Mouse (Mus musculus) cerebellum, postnatal 14 days (tissue): ENCODE data around the gene Amotl1.

Source experiments
- DNase-seq, 2 experiments: peaks; one replicate each; pipeline ENCODE4 v3.0.0; 2021; ENCODE audit warnings: mixed read lengths in 2 of 2

Gene Amotl1

DNA sequence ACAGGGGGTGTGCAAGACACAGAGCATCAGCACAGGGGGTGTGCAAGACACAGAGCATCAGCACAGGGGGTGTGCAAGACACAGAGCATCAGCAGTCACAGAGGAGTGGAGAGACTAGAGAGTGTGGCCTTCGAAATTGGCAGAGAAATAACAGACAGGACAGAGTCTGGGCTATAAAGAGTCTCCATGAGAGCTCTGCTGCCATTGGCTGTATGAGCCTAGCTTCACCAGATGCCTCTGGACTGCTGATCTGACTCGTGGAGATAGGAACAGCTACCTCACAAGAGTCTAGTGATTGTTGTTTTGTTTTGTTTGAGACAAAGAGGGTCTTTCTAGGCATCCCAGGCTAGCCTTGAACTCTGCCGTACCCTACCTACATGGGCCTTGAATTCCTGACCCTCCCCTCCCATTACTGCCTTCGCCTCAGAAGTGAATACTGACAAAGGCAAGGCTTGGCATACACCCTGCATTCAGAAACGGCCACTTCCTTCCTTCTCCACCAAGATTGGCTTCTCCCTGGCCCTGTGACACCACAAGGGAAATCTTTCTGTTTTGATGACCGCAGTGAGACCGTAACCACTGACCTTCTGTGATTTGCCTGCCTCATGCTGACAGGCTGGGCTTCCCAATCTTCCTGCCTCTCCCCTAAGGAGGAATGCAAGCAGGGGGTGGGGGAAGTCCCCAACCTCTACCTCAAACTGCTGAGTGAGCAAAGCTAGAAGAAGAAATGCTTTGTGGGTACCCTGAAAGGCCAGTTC, 3.4 kb downstream of the Amotl1 start:
- no peak for DNase-seq

DNA sequence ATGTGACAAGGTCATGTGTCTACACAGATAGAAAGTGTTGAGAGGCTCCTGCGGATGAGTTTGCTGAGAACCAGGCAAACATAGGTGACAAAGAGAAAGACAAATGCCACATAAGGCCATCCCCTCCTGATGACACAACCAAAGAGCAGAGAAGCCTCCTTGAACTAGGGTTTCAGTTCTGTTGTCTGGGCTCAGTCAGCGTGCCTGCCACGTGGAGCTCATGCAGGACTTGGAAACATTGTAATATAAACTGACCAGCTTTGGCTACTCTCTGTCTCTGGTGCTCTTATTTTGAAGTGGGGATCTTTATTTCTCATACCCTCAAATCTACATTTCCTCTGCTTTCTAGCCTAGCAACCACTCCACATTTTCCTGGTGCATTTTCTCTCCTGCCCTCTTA, 8.6 kb downstream of the Amotl1 start:
- DNase-seq = no peak

GRCm38 (mm10) chr9:14635551-14635950, 9.3 kb downstream of the Amotl1 start:
- no peak for DNase-seq

- DNase-seq = peak; percentile 20 to 34
Measured at GRCm38 (mm10) chr9:14634155-14634554, 10.7 kb downstream of the Amotl1 start.

DNA sequence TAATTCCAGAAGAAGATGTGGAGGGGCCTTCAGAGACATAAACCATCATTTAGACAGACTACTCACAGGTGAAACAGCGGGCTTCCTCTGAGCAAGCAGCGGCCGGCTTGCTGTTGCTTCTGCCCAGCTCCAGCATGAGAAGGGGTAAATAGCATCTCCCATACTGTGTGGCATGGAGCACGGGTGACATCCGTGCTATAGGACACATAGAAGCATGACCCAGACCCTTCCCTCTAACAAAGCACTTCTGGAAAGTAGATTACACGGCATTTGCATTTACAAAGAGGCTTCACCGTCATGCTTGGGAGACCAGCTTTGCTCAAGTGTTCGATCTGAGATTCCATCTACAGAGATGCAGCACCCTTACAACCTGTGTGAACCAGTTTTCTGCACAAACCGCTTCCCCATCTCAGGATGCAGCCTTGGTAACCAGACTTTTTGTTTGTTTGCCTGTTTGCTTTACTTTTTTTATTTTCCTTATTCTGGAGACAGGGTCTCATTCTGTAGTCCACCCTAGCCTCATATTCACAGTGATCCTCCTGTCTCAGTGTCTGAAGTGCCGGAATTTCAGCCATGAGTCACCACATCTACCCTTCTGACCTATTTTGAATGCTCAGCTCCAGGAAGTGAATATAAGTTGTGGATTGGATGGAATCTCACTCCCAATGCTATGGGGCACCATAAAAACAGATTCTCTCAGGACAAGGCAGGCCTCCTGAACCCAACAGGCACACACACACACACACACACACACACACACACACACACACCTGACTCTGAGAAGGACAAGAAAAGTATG, 12.3 kb downstream of the Amotl1 start:
- no peak for DNase-seq

GRCm38 (mm10) chr9:14631729-14632128, 13.1 kb downstream of the Amotl1 start:
- DNase-seq = no peak

- DNase-seq = no peak
Measured at GRCm38 (mm10) chr9:14627525-14627924, 17.3 kb downstream of the Amotl1 start.

GRCm38 (mm10) chr9:14625961-14626360, 18.9 kb downstream of the Amotl1 start:
- DNase-seq = no peak

GRCm38 (mm10) chr9:14625024-14625423, 19.8 kb downstream of the Amotl1 start:
- DNase-seq = no peak

DNA sequence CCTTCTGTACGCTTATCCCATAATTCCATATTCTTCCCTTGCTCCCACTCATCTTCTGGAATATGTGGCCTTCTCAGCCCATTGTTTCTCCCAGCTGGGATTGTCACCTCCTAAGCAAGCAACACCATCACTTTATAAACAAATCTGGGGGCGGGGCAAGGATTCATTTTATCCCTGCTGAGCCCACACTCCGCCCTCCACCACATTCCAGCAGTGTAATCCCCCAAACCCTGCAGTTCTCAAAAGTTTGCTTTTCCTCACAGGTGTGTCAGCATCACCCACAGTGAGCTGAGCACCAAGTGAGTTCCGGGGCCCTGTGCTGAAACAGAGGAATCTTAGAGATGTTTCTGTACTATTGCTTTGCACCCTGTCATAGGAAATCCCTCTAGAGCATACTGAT, 20.9 kb downstream of the Amotl1 start:
- DNase-seq = no peak

DNA sequence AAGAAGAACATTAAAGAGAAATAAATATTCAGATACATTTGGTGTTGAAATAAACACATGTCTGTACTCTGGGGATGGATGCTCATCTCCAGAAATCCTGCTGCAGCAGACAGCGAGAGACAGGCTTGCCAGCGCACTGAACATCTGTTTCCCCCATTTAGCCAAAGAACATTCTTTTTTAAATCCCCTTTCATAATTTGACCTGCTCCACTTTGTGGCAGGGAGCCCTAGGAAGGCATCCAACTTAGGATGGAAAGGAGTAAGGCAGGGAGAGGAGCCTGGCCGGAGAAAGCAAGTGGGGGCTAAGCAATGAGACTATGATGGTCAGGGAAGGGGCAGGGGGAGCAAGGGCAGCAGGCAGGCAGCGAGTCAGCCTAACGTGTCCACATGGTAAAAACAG, 21.6 kb downstream of the Amotl1 start:
- no peak for DNase-seq

- no peak for DNase-seq
Measured at GRCm38 (mm10) chr9:14622848-14623247, 22.0 kb downstream of the Amotl1 start.

- no peak for DNase-seq
Measured at GRCm38 (mm10) chr9:14620107-14620506, 24.7 kb downstream of the Amotl1 start.

DNA sequence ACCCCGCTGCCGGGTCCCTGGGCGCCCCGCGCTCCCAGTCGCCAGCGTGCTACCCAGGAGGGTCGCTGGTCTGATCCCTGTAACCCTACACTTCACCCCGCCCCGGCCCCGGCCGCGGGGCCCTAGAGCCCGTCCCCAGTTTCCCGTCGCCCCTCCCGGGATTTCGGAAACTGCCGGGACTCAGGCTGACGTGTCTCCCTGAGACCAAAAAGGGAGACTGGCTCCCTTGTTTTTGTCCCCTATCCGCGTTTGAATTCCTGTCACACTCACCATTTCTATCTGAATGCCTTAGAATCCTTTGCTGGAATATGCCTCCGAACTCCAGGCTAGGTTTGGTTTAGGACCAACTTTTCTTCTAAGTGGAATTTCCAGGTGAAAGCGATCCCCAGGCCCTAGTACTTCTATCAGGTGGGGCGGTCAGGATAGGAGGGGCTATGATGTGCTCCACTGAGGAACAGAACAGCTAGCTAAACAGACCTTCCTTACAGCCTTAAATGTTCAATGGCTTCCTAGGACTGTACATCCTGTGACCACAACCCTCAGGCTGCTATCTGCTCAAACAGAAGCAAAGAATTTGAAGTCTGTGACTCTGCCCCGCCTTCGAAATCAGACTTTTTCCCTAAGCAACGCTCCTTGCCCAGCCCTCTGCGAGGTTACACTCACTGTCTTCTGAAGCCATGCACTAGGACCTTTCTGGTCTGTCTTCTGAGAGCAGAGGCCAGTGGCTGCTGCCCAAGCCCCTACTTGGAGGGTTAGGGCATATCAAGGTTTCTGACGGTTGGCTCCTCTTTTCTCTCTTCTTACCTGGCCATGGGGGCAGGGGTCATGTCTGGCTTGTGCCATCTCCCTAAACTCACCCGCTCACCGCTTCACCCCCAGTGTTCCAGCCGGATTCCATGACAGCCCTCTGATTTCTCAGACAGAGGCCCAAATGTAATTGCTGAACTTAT, 29.6 kb downstream of the Amotl1 start:
- DNase-seq = peak; percentile 39 to 46

DNA sequence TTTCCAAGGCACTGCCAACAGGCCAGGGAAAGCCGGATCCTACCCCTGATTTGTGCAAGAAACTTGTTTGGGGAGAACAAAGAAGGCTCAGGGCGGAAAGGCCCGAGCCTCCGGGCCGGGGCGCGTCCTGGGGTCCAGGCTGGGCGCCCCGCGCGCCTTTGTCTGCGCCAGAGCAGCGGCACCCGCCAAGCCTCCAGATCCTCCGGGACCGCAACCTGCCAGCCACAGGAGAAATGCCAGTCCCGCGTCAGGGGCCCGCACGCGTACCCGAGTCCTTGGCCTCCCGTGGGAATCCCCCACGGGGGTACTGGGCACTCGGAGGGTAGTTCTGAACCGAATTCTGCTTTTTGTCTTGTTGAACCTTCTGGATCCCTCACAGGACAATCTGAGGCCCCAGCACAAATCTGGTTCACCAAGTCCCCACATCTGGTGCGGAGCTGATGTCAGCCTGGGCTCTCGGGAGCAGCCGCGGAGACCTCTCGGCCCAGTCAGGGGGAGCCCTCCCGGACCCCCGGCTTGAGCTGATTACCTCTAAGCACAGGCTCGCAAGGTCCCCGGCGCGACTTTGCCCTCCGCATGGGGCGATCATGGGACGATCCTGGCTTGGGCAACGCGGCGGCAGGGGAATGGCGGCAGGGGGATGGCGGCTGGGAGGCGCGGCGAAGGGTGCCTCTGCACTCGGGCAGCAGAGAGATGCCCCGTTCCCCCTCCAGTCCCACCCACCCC, 30.5 kb downstream of the Amotl1 start:
- peak; percentile 47 to 56 for DNase-seq

- DNase-seq = no peak
Measured at GRCm38 (mm10) chr9:14613308-14614204, 31.3 kb downstream of the Amotl1 start.

GRCm38 (mm10) chr9:14612588-14612987, 32.3 kb downstream of the Amotl1 start:
- no peak for DNase-seq

DNA sequence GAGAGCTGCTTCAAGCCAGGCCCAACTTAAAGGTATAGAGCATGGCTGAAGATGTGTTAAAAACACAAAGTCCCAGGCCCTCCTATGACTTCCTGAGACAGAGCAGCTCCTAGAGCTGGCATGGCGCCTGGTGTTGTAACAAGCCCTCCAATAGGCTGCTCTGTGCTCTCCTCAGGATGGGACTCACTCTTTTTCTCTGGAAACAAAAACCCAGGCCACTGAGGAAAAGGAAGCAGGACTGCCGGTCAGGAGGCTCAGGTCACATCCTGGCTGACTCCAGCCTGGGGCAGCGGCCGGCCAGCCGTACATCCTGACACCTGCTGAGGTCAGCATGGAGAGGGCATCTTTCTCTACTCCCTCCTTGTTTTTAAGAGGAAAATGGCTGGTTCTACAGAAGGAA, 36.3 kb downstream of the Amotl1 start:
- peak in 1 of 2 experiments; percentile 42 for DNase-seq

DNA sequence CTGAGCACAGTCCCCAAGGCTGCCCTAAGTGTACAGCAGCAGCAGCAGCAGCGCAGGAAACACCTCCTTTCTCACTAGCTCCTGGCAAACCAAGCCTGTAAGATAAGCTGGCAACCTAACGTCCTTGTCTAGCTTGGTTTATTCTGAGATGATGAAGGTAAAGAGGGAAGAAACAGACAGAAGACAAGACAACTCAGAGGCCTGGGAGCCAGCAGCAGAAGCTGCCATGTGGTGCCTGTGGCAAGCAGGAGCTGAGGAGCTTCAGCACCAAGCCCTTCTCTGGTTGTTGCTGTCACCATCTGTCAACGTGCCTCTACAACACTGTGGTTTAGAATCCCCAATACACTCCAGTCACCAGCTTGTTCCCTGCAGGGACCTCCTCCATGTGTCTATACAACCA, 37.4 kb downstream of the Amotl1 start:
- DNase-seq = no peak

- DNase-seq = no peak
Measured at GRCm38 (mm10) chr9:14605992-14606391, 38.9 kb downstream of the Amotl1 start.

- DNase-seq = no peak
Measured at GRCm38 (mm10) chr9:14604363-14604762, 40.5 kb downstream of the Amotl1 start.
